Mouse (Mus musculus) kidney, adult 2 months (tissue): ENCODE measurements at regions not wholly inside any gene's neighbourhood (a gene's known extent, or its start where the extent isn't known, plus 50 kb on each side); places are given as distances from the start of the nearest gene placed in this dataset.
"Not testable (repeated sequence)": the region's sequence is repeated elsewhere in the genome, so short reads cannot be mapped to it uniquely, and the experiment has no call there.

Source experiments
- DNase-seq: peaks from one replicate; pipeline ENCODE4 v3.0.0; 2021
- H3K27ac ChIP-seq: fragments of 200-500 bp; 2 replicates; pipeline ENCODE4 v1.5.1; 2012; ENCODE audit warnings: low read depth, low read length, control low read depth, inconsistent platforms; ENCODE audit not compliant: insufficient read depth
- H3K27me3 ChIP-seq: fragments of 200-500 bp; replicated peaks from 2 replicates; pipeline ENCODE4 v1.6.1; 2012; ENCODE audit warnings: mild to moderate bottlenecking, moderate library complexity, low read length, inconsistent platforms; ENCODE audit not compliant: control insufficient read depth, insufficient read depth
- H3K36me3 ChIP-seq: fragments of 200-500 bp; 2 replicates; pipeline ENCODE4 v1.6.1; 2012; ENCODE audit warnings: mild to moderate bottlenecking, moderate library complexity, low read length, inconsistent platforms; ENCODE audit not compliant: control insufficient read depth, insufficient read depth
- H3K4me1 ChIP-seq: fragments of 200-500 bp; 2 replicates; pipeline ENCODE4 v1.6.1; 2011; ENCODE audit warnings: low read length; ENCODE audit not compliant: control insufficient read depth, insufficient read depth
- H3K4me3 ChIP-seq: fragments of 200-500 bp; 2 replicates; pipeline ENCODE4 v1.5.1; 2011; ENCODE audit warnings: mild to moderate bottlenecking, low read depth, low read length, control low read depth; ENCODE audit not compliant: insufficient read depth
- CTCF ChIP-seq: fragments of 200-500 bp; conservative IDR thresholded peaks from 2 replicates; pipeline ENCODE4 v1.5.1; 2011; ENCODE audit warnings: low read depth, mild to moderate bottlenecking, control low read depth, low read length, moderate library complexity, mixed read lengths; ENCODE audit not compliant: insufficient read depth, insufficient read length
- POLR2A ChIP-seq: fragments of 200-500 bp; IDR thresholded peaks from one replicate; pipeline ENCODE4 v1.6.1; 2011; ENCODE audit warnings: low read depth, low read length, control low read depth
- WGBS: fragments of 180-500 bp; shearing (Covaris S2); methylation state at CpG from one replicate; pipeline ENCODE4 v1.1.7; 2018; 5-methylcytosine and 5-hydroxymethylcytosine counted together

DNA sequence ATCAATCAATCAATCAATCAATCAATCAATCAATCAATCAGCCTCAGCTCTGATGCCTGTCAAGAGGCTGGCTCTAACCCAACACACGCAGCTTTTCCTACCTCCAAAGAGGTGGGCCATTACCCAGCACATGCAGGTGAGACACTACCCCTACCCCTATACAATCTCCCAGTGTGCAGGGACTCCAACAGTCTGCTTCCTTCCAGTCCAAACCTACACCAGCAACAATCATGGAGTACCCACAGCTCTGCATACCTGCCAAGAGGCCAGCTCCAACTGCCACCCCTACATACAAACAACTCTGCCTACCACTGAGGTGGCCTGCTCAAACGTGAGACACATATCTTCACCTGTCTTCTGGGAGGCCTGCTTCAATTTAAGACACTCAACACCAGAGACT is 76.7 kb upstream of the Fcho1 start:
- WGBS: 67% methylated on average over 2 of the region's 2 CpGs
- H3K27ac ChIP-seq, H3K27me3 ChIP-seq, H3K4me1 ChIP-seq, H3K4me3 ChIP-seq, H3K36me3 ChIP-seq, DNase-seq: not testable (repeated sequence)

DNA sequence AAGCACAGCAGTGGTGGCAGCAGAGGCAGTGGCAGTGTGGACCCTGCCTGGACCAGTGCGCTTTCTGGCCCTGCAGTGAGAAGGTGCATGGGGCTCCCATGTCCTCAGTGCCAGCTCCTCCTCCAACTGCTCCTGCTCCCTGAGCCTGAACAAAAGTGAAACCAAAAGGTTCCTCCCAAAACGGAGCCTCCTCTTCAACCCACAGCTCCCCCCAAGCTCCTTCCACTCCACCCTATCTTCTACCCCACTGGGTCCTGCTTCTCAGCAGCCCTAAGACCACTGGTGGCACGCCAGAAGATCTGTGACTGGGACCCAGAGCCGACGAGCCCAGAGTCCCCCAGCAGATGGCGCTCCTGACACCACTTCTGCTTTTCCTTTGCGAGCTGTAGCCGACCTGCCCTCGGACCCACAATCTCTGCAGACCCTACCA is 63.5 kb upstream of the Fcho1 start:
- H3K4me1 ChIP-seq, H3K36me3 ChIP-seq, H3K27me3 ChIP-seq, H3K27ac ChIP-seq, DNase-seq: not testable (repeated sequence)
- peak overlapping the region; percentile 49 for H3K4me3 ChIP-seq
- WGBS: 8% methylated on average over 2 of the region's 9 CpGs

DNA sequence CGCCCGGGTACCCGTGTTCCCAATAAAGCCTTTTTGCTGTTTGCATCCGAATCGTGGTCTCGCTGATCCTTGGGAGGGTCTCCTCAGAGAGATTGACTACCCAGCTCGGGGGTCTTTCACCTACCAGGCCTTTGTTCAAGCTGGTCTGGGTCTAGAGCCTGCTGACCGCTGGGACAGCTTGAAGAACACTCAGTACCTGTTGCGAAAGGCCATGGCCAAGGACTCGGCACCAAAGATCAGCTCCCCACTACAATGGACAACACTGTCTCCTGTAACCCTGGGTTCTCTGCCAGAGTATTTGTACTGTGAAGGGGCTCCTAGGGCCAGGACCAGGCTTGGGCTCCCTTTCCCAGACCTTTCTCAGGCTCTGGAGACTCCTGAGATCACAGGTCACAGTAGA is 55.1 kb upstream of the Fcho1 start:
- 92% methylated on average over 10 of the region's 10 CpGs for WGBS
- not testable (repeated sequence) for DNase-seq, H3K36me3 ChIP-seq, H3K4me3 ChIP-seq, H3K27ac ChIP-seq, H3K27me3 ChIP-seq, H3K4me1 ChIP-seq

DNA sequence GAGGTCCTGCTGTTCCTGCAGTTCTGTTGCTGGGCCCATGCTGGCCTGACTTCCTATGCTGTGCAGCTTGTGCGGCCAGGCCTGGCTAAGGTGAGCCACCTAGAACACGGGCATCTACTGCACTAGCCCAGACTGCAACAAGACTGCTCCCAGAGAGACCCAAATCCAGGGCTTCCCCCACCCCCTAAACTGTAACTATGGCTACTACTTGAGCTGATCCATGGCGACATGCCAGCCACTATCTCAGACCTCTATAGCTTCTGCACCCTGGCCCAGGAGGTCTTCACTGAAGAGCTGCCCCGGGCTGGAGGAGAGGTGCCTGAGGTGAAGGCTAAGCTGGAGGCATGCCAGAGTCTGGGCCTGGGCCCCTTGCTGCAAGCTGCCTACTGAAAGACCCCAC is 54.3 kb upstream of the Fcho1 start:
- H3K4me3 ChIP-seq, H3K36me3 ChIP-seq, H3K27ac ChIP-seq, DNase-seq, H3K27me3 ChIP-seq, H3K4me1 ChIP-seq: not testable (repeated sequence)
- WGBS: 83% methylated on average over 4 of the region's 4 CpGs

DNA sequence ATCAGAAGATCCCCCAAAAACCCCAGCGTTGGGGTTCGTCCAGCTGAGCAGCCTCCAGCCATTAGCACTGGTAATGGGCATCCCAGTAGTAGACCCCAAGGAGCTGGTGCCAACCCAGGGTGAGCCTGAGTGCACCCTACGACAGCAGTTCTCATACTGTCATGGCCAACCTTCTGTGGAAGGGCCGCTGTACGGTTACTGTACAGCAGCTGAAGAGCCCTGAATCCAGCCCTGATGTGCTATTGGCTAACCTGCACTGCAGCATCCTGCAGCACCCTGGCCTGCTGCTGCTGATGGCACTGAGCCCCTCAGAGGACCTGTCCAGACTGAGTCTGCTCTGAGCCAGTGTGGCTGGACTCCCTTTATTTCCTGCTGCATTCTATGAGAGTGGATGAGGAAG is 53.9 kb upstream of the Fcho1 start:
- H3K4me3 ChIP-seq: not testable (repeated sequence)

DNA sequence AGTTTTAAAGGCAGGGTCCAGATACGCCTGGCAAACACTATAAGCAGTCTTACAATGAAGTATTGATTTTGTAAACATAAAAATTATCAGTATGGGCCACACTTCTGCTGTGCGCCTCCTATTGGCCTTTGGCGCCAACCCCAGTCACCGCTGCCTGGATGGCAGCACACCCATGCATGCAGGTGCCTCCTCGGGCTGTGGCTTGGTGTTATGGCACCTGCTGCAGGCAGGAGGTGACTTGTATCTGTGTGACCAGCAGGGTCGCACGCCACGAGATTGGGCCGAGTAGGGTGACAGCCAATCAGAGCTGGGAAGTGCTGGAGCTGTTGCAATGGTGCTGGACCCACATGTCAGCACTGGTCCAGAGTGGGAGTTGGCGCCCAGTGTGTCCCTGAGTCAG is 53.4 kb upstream of the Fcho1 start:
- Histone ChIP-seq H3K4me1 (no peaks in the 10 kb centered on the region), H3K27me3 (no peaks in the 10 kb centered on the region), H3K27ac (no peak overlapping the region), H3K36me3 (no peaks in the 10 kb centered on the region), H3K4me3 (no peak overlapping the region)
- no peak for DNase-seq
- WGBS: 86% methylated on average over 10 of the region's 10 CpGs
- TF ChIP-seq POLR2A: no peak
- no peak for TF ChIP-seq CTCF

More for the DNA sequence above, 53.9 kb upstream of the Fcho1 start:
- not testable (repeated sequence) for H3K27me3 ChIP-seq, DNase-seq, H3K27ac ChIP-seq, H3K36me3 ChIP-seq, H3K4me1 ChIP-seq
- 94% methylated on average over 5 of the region's 5 CpGs for WGBS
